Mouse (Mus musculus) intestine, embryonic 15.5 days (tissue): ENCODE results near the gene S100a4. TPM values are rescaled to one million over a fixed set of nuclear protein-coding genes. Genes with fewer than 3 reads are reported as not detected.

Experiments used
- ATAC-seq: fragments of 200-750 bp; cut with Nextera tagmentation; 2 replicates; pipeline ENCODE4 v1.8.0; 2017; ENCODE audit warnings: moderate TSS enrichment, moderate library complexity
- H3K27ac ChIP-seq: fragments of 300-500 bp; sonication (generic); 2 replicates; pipeline ENCODE4 v1.5.1; 2015; ENCODE audit warnings: mild to moderate bottlenecking, inconsistent platforms
- H3K27me3 ChIP-seq: fragments of 300-500 bp; sonication (generic); replicated peaks from 2 replicates; pipeline ENCODE4 v1.6.1; 2015; ENCODE audit warnings: inconsistent platforms
- H3K36me3 ChIP-seq: fragments of 300-500 bp; sonication (generic); 2 replicates; pipeline ENCODE4 v1.6.1; 2015; ENCODE audit warnings: inconsistent platforms
- H3K4me1 ChIP-seq: fragments of 300-500 bp; sonication (generic); replicated peaks from 2 replicates; pipeline ENCODE4 v1.6.1; 2015; ENCODE audit warnings: inconsistent platforms
- H3K4me2 ChIP-seq: fragments of 300-500 bp; sonication (generic); replicated peaks from 2 replicates; pipeline ENCODE4 v1.6.1; 2015; ENCODE audit warnings: mild to moderate bottlenecking, inconsistent platforms
- H3K4me3 ChIP-seq: fragments of 300-500 bp; sonication (generic); replicated peaks from 2 replicates; pipeline ENCODE4 v1.5.1; 2015; ENCODE audit warnings: inconsistent platforms
- H3K9ac ChIP-seq: fragments of 300-500 bp; sonication (generic); 2 replicates; pipeline ENCODE4 v1.6.1; 2015; ENCODE audit warnings: inconsistent platforms
- H3K9me3 ChIP-seq: fragments of 300-500 bp; sonication (generic); 2 replicates; pipeline ENCODE4 v1.6.1; 2016; ENCODE audit warnings: inconsistent platforms
- WGBS: fragments of 180-500 bp; shearing (Covaris S2); methylation state at CpG from one replicate; pipeline ENCODE4 v1.1.7; 2015; 5-methylcytosine and 5-hydroxymethylcytosine counted together
- polyA plus RNA-seq: library from polyadenylated mRNA; unstranded; fragments of >200 nt; fragmentation: Nextera tagmentation; extraction: Ambion mirVana; gene quantifications from 2 replicates; pipeline ENCODE4 v1.2.1, GENCODE M21; 2015

The S100a4 gene
- polyA plus RNA-seq, 1 experiment from 2014 or later, result 4.4 TPM

DNA sequence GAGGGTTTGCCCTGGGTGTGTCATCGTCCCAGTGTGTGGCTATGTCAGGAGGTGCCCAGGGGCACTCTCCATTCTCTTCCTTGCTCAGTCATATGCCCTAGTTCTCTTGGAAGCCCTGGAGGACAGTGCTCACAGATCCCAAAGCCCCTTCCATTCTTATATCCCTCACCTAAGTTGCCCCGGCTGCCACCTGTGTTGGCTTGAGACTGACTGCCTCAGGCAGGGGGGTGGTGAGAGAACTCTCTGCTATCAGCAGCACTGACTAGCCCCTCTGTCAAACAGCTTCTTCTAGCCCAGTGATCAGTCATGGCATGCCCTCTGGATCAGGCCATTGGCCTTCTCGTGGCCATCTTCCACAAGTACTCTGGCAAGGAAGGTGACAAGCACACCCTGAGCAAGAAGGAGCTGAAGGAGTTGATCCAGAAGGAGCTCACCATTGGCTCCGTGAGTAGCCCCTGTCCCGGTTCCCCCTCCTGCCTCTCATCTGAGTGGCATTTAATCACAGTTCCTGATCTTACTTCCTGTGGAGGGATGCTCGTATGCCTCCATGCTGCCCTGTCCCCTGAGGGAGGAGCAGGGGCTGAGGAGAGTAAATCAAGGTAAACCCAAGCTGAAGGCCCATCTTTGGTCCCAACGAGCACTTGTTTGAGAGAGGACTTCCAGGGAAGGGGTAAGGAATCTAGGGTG lies 10.0 kb downstream of the S100a4 start:
- peak; percentile 6; the same call in 1 of the 2 replicates for ATAC-seq
- H3K4me2 ChIP-seq, result peak overlapping the region; percentile 72
- H3K4me1 ChIP-seq, result peaks cover 20% of the 10 kb centered on the region
- 67% methylated on average over 7 of the region's 7 CpGs for WGBS
- no peaks in the 10 kb centered on the region for H3K9me3 ChIP-seq
- H3K4me3 ChIP-seq, result peak overlapping the region; percentile 38
- peak overlapping the region; percentile 23 for H3K9ac ChIP-seq
- H3K27ac ChIP-seq, result peak overlapping the region; percentile 77
- H3K27me3 ChIP-seq, result no peaks in the 10 kb centered on the region
- no peaks in the 10 kb centered on the region for H3K36me3 ChIP-seq

DNA sequence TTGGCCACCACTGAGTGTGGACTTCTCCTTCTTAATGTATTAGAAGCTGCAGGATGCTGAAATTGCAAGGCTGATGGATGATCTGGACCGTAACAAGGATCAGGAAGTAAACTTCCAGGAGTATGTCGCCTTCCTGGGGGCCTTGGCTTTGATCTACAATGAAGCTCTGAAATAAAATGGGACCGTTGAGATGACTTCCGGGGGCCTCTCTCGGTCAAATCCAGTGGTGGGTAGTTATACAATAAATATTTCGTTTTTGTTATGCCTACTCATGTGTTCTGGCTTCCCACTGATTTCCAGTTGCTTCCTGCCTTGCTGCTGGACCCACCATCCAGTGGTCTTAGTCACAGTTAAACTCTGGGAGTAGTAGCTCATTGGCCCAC lies 10.6 kb downstream of the S100a4 start:
- 74% methylated on average over 6 of the region's 6 CpGs for WGBS
- H3K9me3 ChIP-seq, result no peaks in the 10 kb centered on the region
- no peak for ATAC-seq
- H3K4me3 ChIP-seq, result peak overlapping the region; percentile 38
- no peaks in the 10 kb centered on the region for H3K27me3 ChIP-seq
- H3K9ac ChIP-seq, result no peak overlapping the region
- H3K4me2 ChIP-seq, result peak overlapping the region; percentile 72
- H3K4me1 ChIP-seq, result peaks cover 20% of the 10 kb centered on the region
- H3K36me3 ChIP-seq, result no peaks in the 10 kb centered on the region
- peak overlapping the region; percentile 77 for H3K27ac ChIP-seq

DNA sequence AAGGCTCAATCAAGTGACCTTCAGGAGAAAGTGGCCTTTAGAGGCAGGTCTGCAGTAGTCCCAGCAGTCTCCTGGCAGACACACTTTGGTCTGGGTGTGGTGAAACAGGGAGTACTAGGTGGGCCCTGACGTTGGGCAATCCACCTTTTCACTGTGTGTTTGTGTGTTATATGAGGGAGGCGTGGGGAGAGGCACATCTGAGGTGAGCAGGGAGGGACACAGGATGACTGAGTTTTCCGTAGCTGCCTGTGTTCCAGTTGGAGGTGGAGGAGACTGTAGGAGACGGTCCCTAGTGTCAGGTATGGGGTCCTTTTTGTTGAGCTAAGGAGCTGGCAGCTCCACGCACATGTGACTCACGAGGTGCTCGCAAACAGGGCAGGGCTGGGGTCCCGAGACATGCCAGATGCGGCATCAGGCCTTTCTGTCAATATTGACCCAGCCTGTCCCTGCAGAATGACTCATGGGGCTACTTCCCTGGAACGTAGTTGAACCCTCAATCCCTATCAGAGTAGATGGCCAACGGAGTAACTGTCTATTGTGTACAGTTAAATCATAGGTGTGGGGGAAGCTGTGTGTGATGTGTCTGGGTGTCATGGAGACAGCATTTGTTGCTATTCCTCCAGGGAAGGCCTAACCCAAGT lies 11.2 kb downstream of the S100a4 start:
- Histone ChIP-seq H3K27me3 (no peaks in the 10 kb centered on the region), H3K4me1 (peaks cover 20% of the 10 kb centered on the region), H3K4me3 (peak overlapping the region; percentile 38; the same call in 1 of the 2 replicates), H3K9ac (no peak overlapping the region), H3K4me2 (peak overlapping the region; percentile 72), H3K9me3 (no peaks in the 10 kb centered on the region), H3K36me3 (no peaks in the 10 kb centered on the region), H3K27ac (peak overlapping the region; percentile 77)
- 47% methylated on average over 11 of the region's 11 CpGs for WGBS
- peak; percentile 79 for ATAC-seq

DNA sequence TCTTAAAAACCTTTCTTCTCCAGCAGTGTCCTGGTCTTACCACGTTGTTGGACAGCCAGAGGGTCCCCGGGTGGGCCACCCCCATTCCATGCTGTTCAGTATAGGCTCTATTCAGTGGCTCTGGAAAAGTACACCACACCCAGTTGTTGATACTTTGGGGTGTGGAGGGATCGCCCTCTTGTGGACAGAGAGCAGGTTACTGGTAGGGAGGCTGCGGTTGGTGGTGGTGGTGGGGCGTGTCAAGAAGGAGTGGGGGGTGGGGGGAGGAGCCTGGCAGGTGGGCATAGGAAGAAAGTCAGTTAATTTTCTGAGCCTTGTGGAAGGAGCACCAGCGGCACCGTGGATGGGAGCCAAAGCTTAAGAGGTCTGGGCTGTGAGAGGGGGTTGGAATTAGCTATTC lies 11.8 kb downstream of the S100a4 start:
- WGBS, result 10% methylated on average over 7 of the region's 7 CpGs
- Histone ChIP-seq H3K4me1 (peaks cover 20% of the 10 kb centered on the region), H3K9ac (no peak overlapping the region), H3K36me3 (no peaks in the 10 kb centered on the region), H3K9me3 (no peaks in the 10 kb centered on the region), H3K27me3 (no peaks in the 10 kb centered on the region), H3K27ac (0 out of 2 replicates have a peak overlapping the region, but pooled peaks have one; percentile 77), H3K4me3 (no peak overlapping the region), H3K4me2 (peak overlapping the region; percentile 72)
- peak; percentile 76 for ATAC-seq

DNA sequence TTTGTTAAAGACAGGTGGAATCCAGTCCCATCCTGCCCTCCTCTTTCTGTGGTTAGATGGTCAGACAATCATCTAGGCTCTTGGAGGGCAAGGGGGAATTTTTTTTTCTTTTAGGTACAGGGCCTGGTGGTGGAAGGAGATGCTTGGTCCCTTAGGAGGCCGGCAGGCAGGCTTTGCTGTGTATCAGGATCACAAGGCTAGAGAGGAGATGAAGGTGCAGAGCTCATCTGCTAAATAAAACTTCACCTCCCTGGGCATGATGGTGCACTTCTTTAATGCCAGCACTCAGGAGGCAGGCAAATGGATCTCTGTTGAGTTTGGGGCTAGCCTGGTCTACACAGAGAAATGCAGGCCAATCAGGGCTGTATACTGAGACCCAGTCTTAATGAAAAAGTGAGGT lies 12.3 kb downstream of the S100a4 start:
- Histone ChIP-seq H3K27ac (0 out of 2 replicates have a peak overlapping the region, but pooled peaks have one; percentile 9), H3K27me3 (no peaks in the 10 kb centered on the region), H3K4me2 (peak overlapping the region; percentile 72), H3K36me3 (no peaks in the 10 kb centered on the region), H3K4me1 (peaks cover 20% of the 10 kb centered on the region), H3K4me3 (no peak overlapping the region), H3K9me3 (no peaks in the 10 kb centered on the region), H3K9ac (no peak overlapping the region)
- WGBS, result 77% methylated on average over 1 of the region's 1 CpGs
- ATAC-seq, result no peak

DNA sequence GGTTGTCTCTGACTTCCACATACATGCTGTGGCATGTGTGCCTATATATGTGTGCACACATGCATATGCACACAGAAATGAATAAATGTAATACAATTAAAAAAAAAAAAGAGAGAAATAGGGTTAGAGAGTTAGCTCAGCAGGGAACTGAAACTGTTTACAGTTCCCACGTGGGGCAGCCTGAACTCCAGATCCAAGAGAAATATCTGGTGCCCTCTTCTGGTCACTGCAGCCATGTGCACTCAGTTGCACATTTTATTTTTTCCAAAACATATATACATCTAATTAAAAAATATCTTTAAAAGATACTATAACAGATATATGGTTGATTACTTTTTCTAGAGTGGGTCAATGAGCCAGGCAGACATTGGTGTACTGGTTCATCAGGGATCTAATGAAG lies 14.0 kb downstream of the S100a4 start:
- ATAC-seq, result no peak

DNA sequence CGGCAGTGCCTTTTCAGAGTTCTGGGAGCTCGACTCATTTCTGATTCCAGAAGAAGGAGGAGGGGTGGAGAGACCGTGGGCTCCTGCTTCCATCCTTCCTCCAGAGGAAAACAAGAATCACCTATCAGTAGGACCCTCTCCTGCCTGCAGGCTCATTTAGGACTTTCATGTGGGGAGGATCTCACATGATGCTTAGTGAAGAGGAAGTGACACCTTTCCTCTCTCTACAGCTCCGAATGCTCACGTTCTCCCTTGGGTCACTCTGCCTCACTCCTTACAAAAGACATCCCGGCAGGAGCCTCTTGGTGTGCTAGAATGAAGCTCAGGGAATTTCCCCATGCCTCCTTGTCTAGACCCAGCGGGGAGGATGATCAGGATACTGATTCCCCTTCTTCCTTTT lies 18.0 kb downstream of the S100a4 start:
- Histone ChIP-seq H3K9ac (no peak overlapping the region), H3K27me3 (no peaks in the 10 kb centered on the region), H3K27ac (no peak overlapping the region), H3K4me2 (no peak overlapping the region), H3K4me1 (peaks cover 19% of the 10 kb centered on the region), H3K9me3 (no peaks in the 10 kb centered on the region), H3K4me3 (no peak overlapping the region), H3K36me3 (no peaks in the 10 kb centered on the region)
- ATAC-seq, result no peak
- WGBS, result 54% methylated on average over 7 of the region's 7 CpGs

More for the DNA sequence above, 14.0 kb downstream of the S100a4 start:
- Histone ChIP-seq H3K27ac (no peak overlapping the region), H3K9me3 (no peaks in the 10 kb centered on the region), H3K36me3 (no peaks in the 10 kb centered on the region), H3K4me2 (no peak overlapping the region), H3K27me3 (no peaks in the 10 kb centered on the region), H3K4me3 (no peak overlapping the region), H3K4me1 (peaks cover 20% of the 10 kb centered on the region), H3K9ac (no peak overlapping the region)
- WGBS, result 17% methylated on average over 1 of the region's 1 CpGs

DNA sequence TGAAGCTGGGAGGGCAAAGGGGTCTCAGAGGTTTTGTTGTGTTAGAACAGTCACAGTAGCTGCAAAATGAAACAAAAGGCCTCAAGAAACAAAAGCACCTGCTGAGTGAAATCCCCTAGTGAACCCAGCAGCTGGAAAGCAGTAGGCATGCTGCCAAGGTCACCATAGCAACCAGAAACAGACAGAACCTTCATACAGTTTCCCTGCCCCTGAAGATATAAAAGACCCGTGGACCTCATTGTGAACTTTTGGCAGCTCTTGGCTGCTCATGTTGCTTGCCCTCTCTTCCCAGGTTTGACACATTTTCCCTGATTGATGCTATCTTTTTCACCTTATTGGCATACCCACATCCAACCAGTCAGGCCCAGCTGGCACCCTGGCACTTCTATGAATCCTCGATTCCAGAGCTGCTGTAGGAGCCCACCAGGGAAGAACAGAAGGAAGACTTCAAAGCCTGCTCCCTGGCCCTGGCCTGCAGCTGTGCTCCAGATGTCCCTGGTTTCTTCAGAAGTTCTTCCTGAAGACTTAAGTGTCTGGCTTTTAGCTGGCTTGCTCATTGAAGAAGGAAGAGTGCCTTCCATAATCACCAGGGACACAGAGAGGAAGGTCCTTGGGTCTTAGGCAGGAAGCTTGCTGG lies 20.0 kb downstream of the S100a4 start:
- Histone ChIP-seq H3K9me3 (no peaks in the 10 kb centered on the region), H3K27me3 (no peaks in the 10 kb centered on the region), H3K9ac (no peak overlapping the region), H3K4me1 (peaks cover 19% of the 10 kb centered on the region), H3K27ac (0 out of 2 replicates have a peak overlapping the region, but pooled peaks have one; percentile 27), H3K4me2 (no peak overlapping the region), H3K36me3 (no peaks in the 10 kb centered on the region), H3K4me3 (no peak overlapping the region)
- 14% methylated on average over 2 of the region's 2 CpGs for WGBS
- ATAC-seq, result peak; percentile 29; the same call in 1 of the 2 replicates

DNA sequence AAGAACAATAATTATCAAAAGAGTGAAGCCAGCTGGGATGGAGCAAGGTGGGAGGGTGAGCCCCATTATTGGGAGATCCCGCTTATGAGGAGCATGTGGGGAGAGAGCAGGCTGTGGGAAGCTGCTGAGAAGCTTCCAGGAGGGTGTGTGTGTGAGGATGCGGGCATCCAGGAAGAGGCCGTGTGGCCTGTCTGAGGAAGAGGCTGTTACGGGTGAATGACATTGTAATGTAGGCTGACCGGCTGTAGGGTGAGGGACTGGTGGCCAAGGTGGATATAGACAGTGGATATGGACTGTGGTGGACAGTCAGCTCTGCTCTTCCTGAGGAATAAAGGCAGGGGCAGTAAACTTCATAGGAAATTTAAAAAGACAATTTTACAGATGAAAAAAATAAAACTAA lies 21.9 kb downstream of the S100a4 start:
- Histone ChIP-seq H3K9me3 (no peaks in the 10 kb centered on the region), H3K27ac (peak overlapping the region; percentile 88), H3K4me1 (peaks cover 19% of the 10 kb centered on the region), H3K4me3 (no peak overlapping the region), H3K27me3 (no peaks in the 10 kb centered on the region), H3K9ac (no peak overlapping the region), H3K4me2 (no peak overlapping the region; the same call in 1 of the 2 replicates), H3K36me3 (no peaks in the 10 kb centered on the region)
- 87% methylated on average over 5 of the region's 5 CpGs for WGBS
- ATAC-seq, result no peak

DNA sequence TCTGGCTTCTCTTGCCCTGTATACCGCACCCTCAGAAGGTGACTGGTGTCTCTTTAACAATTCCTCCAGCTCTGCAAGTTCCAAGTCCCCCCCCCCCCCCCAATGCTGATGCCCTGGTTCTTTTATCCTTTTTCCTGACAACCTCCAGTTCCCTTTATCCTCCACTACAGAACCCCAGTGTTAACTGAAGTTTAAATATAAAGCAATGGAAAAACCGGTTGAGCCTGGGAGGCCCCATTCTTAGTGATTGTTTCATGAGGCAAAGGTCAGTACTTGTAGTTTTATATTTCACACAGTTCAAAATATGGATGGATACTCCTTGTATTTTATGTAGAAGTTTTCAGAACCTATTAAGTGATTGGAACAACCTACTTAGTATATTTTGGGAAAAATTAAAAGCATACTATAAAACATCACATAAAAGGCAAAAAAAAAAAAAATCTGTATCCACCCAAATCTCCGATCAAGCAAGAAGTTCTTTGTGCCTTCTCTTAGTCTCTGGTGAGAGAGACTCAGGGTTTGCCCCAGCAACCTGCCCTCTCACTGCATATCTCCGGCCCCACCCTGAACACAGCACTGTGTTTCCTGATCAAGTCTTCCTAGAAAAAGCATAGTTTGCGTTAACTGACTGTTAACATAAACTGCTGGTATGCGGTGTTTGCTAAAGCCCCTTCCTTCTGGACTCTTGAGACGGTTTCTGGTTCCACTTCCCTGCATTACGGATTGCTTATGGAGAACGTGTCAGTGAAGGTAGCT lies 22.9 kb downstream of the S100a4 start:
- Histone ChIP-seq H3K9me3 (no peaks in the 10 kb centered on the region), H3K9ac (no peak overlapping the region), H3K4me1 (peaks cover 19% of the 10 kb centered on the region), H3K27ac (peak overlapping the region; percentile 88), H3K36me3 (no peaks in the 10 kb centered on the region), H3K4me3 (no peak overlapping the region), H3K4me2 (peak overlapping the region; percentile 42), H3K27me3 (no peaks in the 10 kb centered on the region)
- WGBS, result 38% methylated on average over 9 of the region's 9 CpGs
- peak; percentile 89 for ATAC-seq

DNA sequence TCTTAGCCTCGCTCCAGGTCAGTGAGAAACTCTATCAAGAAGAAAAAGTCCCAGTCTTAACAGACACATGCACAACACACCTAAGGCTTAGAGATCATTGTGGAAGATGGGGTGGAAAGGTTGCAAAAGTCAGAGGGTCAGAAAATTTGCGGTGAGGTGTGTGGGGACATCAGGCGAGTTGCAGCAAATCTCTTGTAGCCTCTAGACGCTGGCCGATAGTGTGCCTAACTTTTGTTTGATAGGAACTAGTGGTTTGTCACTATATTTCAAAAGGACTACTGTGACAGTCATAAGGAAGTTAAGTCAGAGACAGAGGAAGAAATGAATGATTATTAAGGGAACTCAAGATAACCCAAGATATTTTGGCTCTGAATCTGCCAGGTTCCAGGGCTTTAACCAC lies 23.8 kb downstream of the S100a4 start:
- no peak for ATAC-seq
- Histone ChIP-seq H3K36me3 (no peaks in the 10 kb centered on the region), H3K4me3 (no peak overlapping the region), H3K4me2 (peak overlapping the region; percentile 27), H3K27ac (peak overlapping the region; percentile 82), H3K9ac (no peak overlapping the region), H3K9me3 (no peaks in the 10 kb centered on the region), H3K27me3 (no peaks in the 10 kb centered on the region), H3K4me1 (peaks cover 19% of the 10 kb centered on the region)
- 89% methylated on average over 5 of the region's 5 CpGs for WGBS

DNA sequence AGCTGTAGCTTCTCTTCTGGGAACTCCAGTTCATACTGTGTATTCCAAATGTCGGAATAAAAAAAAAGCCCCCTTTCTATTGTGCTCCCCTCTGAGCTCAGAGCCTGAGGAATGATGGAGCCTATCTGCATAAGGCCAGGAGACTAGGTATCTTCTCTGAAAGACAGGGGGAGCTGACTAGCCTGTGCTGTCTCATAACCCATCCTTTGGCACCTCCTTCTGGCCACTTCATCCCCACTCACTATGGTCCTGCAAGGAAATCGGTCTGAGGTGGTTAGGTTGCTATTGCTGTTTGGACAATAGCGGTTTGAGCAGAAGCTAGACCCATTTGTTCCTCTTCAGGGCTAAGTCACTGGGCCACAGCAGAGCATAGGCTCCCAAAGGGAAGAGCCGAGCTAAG lies 24.2 kb downstream of the S100a4 start:
- peak; percentile 64 for ATAC-seq
- Histone ChIP-seq H3K9ac (no peak overlapping the region), H3K27ac (no peak overlapping the region), H3K27me3 (no peaks in the 10 kb centered on the region), H3K4me3 (no peak overlapping the region), H3K36me3 (no peaks in the 10 kb centered on the region), H3K4me2 (no peak overlapping the region), H3K4me1 (peaks cover 19% of the 10 kb centered on the region), H3K9me3 (no peaks in the 10 kb centered on the region)
- WGBS, result 48% methylated on average over 4 of the region's 4 CpGs
